Mouse (Mus musculus) thymus, adult 18-20 months (tissue): ENCODE results near the gene 1300017J02Rik.

Source experiments
- DNase-seq, 2 experiments: peaks; one replicate each; pipeline ENCODE4 v3.0.0; 2022; ENCODE audit warnings: mixed read lengths in 2 of 2

The 1300017J02Rik gene

DNA sequence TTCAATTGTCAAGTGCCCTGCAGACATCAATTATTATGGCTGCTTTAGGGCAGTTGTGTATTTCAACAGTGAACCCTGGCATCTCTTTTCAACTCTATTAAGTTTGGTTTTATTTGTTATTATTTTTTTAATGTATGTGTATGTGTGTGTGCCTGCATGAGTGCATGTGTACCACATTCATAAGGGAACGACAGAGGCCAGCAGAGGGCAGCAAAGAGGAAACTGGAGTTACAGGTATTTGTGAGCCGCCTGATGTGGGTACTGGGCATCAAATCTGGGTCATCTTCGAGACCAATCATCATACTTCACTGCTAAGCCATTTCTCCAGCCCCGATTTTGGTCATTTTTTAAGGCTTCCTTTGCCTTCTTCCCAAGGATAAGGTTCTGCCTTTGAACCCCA is 39.1 kb downstream of the 1300017J02Rik start:
- DNase-seq: no peak

- DNase-seq: no peak
These were observed 52.0 kb downstream of the 1300017J02Rik start for GRCm38 (mm10) chr9:103252906-103253305.

DNA sequence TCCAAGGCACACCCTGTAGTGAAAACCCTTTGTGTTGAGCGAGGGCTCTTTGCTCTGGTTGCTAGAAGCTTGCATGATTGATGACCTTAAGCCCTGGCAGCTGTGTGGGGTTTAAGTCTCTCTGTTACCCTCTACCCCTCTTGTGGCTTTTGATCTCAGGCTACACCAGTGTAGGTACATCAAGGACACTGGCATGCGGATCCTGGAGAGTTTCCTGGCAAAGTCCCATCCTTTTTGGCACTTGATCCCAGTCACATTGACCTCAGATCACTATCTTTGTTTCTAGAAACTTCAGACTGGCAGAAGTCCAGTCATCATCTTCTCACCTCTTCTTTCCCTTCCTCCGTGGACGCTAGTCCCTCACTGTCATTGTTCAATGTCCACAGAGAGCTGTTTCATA is 56.3 kb downstream of the 1300017J02Rik start:
- DNase-seq: no peak

DNA sequence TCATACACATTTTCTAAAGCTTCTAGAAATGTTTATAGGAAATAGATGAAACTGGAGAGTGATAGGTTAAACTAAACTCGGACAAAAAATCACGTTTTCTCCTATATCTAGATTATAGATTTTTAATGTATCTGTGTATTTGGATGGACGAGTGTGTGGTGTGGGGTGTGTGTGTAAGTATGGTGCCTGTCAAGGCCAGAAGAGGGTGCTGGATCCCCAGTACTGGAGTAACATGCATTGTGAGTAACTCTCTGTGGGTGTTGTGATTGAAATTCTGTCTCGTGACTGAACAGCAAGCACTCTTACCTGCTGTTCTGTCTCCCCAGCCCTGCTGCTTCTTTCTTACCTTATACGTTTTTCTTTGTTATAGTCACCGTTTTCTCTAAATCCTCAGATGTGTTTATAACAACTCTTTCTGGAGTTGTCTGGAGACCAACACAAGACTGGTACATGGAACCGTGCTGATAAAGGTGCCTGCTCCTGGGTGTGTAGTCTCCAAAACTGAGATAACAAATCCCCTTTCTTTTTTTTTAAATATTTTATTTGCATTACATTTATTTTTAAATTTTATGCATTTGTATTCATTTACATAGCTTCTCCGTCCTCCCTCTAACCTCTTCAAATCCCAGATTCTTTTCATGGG is 58.2 kb downstream of the 1300017J02Rik start:
- no peak for DNase-seq

GRCm38 (mm10) chr9:103243640-103244039 is 61.2 kb downstream of the 1300017J02Rik start:
- DNase-seq: no peak

GRCm38 (mm10) chr9:103241206-103241605 is 63.7 kb downstream of the 1300017J02Rik start:
- DNase-seq: no peak

- DNase-seq: no peak
These were observed 65.4 kb downstream of the 1300017J02Rik start for GRCm38 (mm10) chr9:103239471-103239870.

- DNase-seq: no peak
These were observed 70.2 kb downstream of the 1300017J02Rik start for GRCm38 (mm10) chr9:103234565-103235165.

GRCm38 (mm10) chr9:103234059-103234458 is 70.8 kb downstream of the 1300017J02Rik start:
- no peak for DNase-seq

- DNase-seq: peak; percentile 31 to 41
These were observed 71.9 kb downstream of the 1300017J02Rik start for GRCm38 (mm10) chr9:103233006-103233395.

- DNase-seq: no peak
These were observed 72.5 kb downstream of the 1300017J02Rik start for GRCm38 (mm10) chr9:103232232-103233005.

DNA sequence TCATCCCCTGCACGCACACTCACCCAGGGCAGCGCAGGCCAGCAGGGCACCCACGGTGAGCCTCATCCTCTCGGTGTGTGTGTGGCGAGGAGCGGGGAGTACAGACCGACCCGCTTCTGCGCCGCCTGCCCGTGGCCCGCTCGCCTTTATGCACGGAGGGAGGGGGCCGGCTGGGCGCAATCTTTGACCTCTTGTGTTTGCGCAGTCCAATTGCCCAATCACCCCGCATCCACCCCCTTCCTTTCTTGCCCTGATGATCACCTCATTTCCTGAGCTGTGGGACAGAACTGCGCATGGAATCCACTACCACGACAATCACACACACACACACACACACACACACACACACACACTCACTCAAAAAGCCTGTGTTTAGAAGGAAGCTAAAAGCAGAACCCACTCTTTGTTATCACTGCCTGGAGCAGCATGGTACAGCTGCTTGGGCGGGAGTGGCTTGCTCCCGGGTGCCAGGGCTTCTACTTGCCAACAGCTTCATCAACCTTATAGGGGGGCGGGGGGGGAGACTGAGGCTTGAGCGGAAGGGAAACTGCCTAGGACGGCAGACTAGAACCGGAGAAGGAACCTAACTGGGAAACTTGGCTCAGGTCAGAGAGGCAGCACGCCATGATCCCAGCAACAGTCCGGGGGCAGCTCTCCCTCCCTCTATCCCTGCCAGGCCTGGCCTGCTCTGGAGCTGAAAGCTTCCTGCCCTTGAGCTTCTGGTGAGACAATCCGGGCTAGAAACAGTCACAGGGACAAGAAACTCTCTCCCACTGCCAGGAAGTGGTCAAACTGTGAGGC is 74.5 kb downstream of the 1300017J02Rik start, which contains the start of the genes Gm20425 and Trf:
Gene Gm20425 (minus strand): TSS at position 157 of the 801 bp plus-strand sequence.
Gene Trf (minus strand): TSS at position 294 of the 801 bp plus-strand sequence.
- no peak for DNase-seq

GRCm38 (mm10) chr9:103229037-103229867 is 75.6 kb downstream of the 1300017J02Rik start:
- no peak for DNase-seq

DNA sequence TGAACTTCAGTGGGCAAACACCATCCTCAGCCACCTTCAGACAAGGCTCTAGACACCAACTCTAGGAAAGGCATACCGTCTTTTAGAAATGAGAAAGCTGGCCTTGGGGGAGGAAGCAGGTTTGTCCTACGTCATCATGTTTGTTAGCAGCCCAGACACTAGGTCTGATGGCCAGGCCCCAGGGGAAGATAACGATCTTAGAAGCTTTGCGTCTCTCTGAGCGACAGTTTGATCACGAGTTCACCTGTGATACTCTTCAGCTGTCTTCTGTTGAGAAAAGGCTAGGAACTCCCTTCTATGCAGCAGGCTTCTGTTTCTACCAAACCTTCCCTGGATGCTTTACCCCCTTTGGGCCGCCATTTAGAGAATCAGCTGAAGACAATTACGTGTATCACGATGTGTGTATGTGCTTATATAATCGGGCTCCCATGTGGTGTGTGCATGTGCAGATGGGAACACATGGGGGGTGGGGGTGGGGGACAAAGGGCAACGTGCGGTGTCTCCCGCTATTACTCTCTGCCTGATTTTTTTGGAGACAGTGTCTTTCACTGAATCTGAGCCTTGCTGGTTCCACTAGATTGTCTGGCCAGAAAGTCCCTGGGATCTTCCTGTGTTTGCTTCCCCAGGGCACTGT is 76.4 kb downstream of the 1300017J02Rik start:
- no peak for DNase-seq

DNA sequence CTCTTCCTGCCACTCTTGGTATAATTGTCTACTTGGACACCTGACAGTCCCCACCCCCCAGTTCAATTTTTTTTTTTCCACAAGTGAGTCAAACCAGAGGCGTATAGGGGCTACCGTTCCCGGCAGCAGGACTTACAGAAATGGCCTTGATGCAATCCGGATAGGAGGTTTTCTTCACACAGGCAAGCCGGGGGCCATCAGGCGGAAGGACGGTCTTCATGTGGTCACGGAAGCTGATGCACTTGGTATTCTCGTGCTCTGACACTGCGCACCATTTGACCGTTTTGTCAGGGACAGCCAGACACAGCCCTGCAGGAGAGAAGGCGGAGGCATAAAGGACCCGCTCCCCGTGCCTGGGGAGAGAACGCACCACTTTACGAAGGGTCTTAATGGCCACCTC is 77.1 kb downstream of the 1300017J02Rik start:
- no peak for DNase-seq

DNA sequence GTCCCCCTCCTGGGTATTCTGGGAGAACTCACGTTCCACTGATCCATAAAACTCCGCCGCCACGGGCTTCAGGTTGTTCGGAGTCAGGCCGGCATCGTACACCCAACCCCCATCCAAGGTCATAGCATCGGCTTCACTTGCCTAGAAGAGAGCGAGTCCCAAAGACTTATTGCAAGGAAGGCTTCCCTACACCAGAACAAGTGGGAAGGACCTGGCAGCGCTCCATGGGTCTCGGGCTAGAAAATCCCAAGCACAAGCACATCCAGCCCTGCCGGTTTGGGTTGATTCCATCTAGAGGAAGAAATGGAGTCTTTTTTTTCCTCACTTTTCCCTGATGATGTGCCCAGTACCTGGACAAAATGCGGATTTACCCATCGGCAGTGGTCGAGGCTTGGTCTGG is 78.1 kb downstream of the 1300017J02Rik start:
- DNase-seq: no peak

DNA sequence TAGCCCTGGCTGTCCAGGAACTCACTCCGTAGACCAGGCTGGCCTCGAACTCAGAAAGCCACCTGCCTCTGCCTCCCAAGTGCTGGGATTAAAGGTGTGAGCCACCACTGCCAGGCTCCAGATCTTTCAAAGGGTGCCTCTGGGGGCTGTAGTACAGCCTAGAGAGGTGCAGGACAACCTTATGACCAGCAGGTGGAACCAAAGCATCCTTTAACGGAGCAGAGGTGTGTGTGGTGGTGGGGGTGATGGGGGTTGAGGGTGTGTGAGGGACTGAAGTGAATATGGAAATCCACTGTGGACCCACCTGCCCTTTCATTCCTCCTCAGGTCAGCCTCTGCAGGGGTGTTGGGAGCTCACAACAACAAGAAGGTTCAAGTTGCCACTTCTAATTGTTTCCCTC is 79.4 kb downstream of the 1300017J02Rik start:
- peak in 1 of 2 experiments; percentile 19 for DNase-seq

GRCm38 (mm10) chr9:103224721-103225120 is 80.2 kb downstream of the 1300017J02Rik start:
- no peak for DNase-seq

- DNase-seq: no peak
These were observed 90.6 kb downstream of the 1300017J02Rik start for GRCm38 (mm10) chr9:103214281-103214680.

- DNase-seq: no peak
These were observed 91.3 kb downstream of the 1300017J02Rik start for GRCm38 (mm10) chr9:103213631-103214030.

- DNase-seq: no peak
These were observed 92.0 kb downstream of the 1300017J02Rik start for GRCm38 (mm10) chr9:103212654-103213420.
